Mouse (Mus musculus): ENCODE measurements at regions not wholly inside any gene's neighbourhood (a gene's known extent, or its start where the extent isn't known, plus 50 kb on each side); places are given as distances from the start of the nearest gene placed in this dataset.

- no peak for DNase-seq (ENCODE audit: extremely low spot score in 1 of 2, low spot score in 1 of 2)
Observed at GRCm38 (mm10) chr3:144013481-144014125, 191.4 kb downstream of the Lmo4 start.

DNA sequence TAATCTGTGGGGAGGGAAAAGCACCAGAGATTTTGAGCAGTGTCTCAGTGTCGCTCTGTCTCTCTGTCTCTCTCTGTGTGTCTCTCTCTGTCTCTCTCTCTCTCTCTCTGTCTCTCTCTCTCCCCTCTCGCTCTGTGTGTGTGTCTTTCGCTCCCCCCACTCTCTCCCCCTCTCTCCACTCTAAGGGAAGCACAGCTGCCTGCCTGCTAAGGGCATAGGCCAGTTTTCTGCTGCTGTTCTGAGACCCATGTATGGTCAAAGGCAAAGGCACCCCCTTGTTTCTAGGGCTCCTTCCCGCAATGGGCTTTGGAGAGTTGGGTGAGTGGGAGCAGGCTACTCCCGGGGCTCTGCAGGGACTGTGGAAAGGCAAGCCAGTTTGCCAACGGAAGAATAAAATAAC lies 192.2 kb downstream of the Lmo4 start:
- DNase-seq (ENCODE audit: extremely low spot score in 1 of 2, low spot score in 1 of 2), result no peak

- no peak for DNase-seq (ENCODE audit: extremely low spot score in 1 of 2, low spot score in 1 of 2)
Observed at GRCm38 (mm10) chr3:144012173-144012572, 192.8 kb downstream of the Lmo4 start.

DNA sequence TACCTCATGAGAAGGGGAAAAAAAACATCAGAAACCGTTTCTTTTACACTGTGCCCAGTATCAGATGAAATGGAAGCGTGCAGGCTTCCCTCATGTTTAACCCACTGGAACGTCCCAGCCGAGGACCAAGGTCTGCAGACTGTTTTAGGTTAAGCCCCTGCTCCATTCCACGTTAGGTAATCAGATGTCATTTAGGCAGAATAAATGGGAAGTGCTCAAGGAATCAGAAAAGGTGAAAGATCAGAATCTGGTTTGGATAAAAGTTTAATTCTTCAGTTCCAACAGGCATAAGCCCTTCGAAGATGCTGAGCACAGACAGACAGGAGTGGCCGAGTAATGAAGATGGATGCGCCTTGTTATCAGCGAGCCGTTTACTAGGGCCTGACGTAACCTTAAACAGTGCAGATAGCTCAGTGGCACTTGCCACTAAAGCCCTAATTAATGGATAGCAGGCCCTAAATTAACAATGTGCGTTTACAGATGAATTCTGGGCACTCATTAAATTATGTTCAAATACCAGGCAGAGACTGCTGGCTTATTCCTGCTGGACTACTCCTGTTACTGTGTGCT lies 193.5 kb downstream of the Lmo4 start:
- DNase-seq (ENCODE audit: extremely low spot score in 1 of 2, low spot score in 1 of 2), result no peak

DNA sequence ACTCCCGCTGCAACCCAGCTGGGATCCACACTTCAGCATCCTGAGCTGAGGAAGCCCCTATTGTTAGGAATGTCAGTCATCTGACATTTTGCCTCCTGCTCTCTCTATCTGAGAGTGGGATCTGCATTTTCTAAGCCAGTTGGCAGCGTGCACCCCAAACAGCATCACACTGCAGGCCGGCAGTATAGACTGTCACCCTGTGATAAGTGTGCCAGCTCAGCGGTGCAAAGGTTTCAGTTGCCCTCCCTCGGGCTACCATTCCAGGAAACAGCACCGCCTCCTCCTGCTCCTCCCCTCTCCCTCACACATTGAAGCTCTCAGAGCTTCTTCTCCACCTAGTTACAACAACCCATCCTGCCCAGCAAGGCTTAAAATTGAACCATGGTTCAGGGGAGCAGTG lies 194.5 kb downstream of the Lmo4 start:
- DNase-seq (ENCODE audit: extremely low spot score in 1 of 2, low spot score in 1 of 2), result no peak

- DNase-seq (ENCODE audit: extremely low spot score in 1 of 2, low spot score in 1 of 2), result no peak
Observed at GRCm38 (mm10) chr3:144007111-144007619, 197.9 kb downstream of the Lmo4 start.

DNA sequence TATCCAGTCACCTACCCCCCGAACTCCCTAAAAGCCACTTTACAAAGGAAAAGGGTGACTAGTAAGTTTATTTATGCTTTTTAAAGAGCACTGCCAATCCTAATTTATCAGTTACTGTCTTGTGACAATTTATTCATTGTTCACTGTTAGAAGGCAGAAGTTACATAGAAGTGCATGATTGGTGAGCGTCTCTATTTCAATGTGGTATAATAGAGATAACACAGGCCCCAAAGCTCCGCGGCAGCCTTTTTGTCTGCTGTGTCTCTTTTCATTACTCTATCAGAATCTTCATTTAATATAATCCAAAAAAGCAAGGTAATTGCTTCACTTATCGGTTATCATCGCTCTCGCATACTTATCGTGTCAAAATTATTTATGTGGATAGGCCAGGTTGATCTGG lies 207.1 kb downstream of the Lmo4 start:
- DNase-seq (ENCODE audit: extremely low spot score in 1 of 2, low spot score in 1 of 2), result no peak

GRCm38 (mm10) chr3:143995045-143995444 lies 210.0 kb downstream of the Lmo4 start:
- no peak for DNase-seq (ENCODE audit: extremely low spot score in 1 of 2, low spot score in 1 of 2)

DNA sequence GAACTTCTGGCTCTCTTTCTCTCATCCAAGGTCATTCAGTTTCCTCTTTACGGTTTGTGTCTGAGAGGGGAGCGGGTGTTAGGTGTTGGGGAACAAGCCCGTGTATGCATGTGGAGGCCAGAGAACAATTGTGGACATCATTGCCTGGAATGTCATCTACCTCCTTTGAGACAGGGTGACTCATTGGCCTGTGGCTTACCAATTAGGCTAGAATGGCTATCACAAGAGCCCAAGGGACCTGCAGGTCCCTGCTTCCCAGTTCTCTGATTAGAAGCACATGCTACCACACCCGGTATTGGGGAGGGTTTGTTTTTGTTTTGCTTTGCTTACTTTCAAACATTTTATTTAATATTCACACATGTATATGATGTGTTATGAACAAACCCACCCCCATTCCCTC lies 216.0 kb downstream of the Lmo4 start:
- DNase-seq (ENCODE audit: extremely low spot score in 1 of 2, low spot score in 1 of 2), result no peak

GRCm38 (mm10) chr3:143988037-143988436 lies 217.0 kb downstream of the Lmo4 start:
- no peak for DNase-seq (ENCODE audit: extremely low spot score in 1 of 2, low spot score in 1 of 2)

DNA sequence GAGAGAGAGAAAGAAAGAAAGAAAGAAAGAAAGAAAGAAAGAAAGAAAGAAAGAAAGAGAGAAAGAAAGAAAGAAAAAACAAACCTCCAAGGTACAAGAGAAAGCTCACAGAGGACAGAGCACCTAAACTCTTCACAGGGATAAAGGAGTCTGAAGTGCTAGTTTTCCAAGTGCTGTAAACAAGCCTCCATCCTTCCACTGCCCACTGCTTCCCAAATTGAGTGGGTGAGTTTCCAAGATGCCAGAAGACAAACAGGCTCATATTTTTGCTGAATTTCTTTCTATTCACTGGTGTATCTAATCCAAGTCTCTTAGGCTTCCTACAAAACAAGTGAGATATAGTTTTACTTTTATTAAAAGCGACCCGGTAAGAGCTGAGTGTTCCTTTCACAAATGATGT lies 218.2 kb downstream of the Lmo4 start:
- DNase-seq (ENCODE audit: extremely low spot score in 1 of 2, low spot score in 1 of 2), result peak in 1 of 2 experiments; percentile 31

GRCm38 (mm10) chr3:143986200-143986506 lies 218.9 kb downstream of the Lmo4 start:
- no peak for DNase-seq (ENCODE audit: extremely low spot score in 1 of 2, low spot score in 1 of 2)

- no peak for DNase-seq (ENCODE audit: extremely low spot score in 1 of 2, low spot score in 1 of 2)
Observed at GRCm38 (mm10) chr3:143985349-143986199, 219.4 kb downstream of the Lmo4 start.

- DNase-seq (ENCODE audit: extremely low spot score in 1 of 2, low spot score in 1 of 2), result no peak
Observed at GRCm38 (mm10) chr3:143978703-143979102, 226.3 kb downstream of the Lmo4 start.

- DNase-seq (ENCODE audit: extremely low spot score in 1 of 2, low spot score in 1 of 2), result no peak
Observed at GRCm38 (mm10) chr3:143977886-143978447, 227.1 kb downstream of the Lmo4 start.

GRCm38 (mm10) chr3:143973582-143973981 lies 231.4 kb downstream of the Lmo4 start:
- peak in 1 of 2 experiments; percentile 31 for DNase-seq (ENCODE audit: extremely low spot score in 1 of 2, low spot score in 1 of 2)

GRCm38 (mm10) chr3:143972351-143972750 lies 232.7 kb downstream of the Lmo4 start:
- DNase-seq (ENCODE audit: extremely low spot score in 1 of 2, low spot score in 1 of 2), result no peak

DNA sequence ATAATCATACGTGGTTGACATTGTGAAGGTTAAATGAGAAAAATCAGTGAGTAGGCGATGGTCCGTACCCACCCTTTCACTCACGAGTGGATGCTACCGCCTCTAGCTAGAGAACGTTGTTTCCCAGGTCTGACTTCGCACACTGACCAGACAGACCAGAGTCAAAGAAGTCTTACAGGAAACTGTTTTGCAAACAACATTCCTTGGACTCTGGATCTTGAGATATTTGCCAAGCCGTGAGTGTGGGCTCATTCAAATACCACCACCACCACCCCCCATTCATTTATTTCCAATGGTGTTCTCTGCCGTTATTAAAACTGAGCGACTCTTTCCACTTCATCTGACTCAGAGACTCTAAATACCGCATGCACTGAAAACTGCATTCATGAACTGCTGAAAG lies 234.2 kb downstream of the Lmo4 start:
- DNase-seq (ENCODE audit: extremely low spot score in 1 of 2, low spot score in 1 of 2), result no peak

DNA sequence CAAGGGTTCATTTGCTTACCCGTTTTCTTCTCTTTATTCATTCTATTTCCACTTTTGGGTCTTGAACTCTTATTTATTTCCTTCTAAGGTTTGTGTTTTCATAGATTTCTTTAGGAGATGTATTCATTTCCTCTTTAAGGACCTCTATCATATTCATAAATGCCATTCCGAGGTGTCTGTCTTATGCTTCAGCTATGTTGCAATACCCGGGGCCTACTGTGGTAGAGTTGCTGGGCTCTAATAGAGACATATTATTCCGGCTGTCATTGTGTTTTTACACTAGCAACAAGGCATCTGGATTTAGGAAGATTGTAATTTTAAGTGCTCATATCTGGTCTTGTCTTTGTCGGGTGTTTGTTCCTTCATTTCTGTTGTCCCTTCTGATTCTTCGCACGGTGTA lies 249.5 kb downstream of the Lmo4 start:
- no peak for DNase-seq (ENCODE audit: extremely low spot score in 1 of 2, low spot score in 1 of 2)

- DNase-seq (ENCODE audit: extremely low spot score in 1 of 2, low spot score in 1 of 2), result no peak
Observed at GRCm38 (mm10) chr3:143954822-143955221, 250.2 kb downstream of the Lmo4 start.

DNA sequence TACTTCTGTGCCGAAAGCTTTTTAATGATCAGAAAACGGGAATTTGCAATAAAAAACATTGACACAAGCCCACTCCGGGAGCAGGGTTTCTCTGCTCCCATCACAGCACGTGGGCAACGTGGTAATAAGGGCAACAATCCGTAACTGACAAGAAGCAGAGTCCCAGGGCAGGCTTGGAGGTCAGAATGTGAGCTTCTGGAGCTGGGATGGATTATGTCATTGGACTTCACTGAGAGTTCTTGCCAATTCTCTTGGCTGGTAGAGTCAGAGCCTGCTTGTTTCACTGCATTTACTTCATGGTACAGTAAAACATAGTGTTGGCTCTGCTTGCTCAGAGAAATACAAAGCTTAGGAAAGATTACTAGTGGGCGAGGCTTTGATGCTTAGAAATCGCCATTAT lies 252.7 kb downstream of the Lmo4 start:
- DNase-seq (ENCODE audit: extremely low spot score in 1 of 2, low spot score in 1 of 2), result no peak
